Mouse (Mus musculus) hindbrain, embryonic 10.5 days (tissue): ENCODE data around the gene Pabpn1l. TPM values are rescaled to one million over a fixed set of nuclear protein-coding genes. Genes with fewer than 3 reads are reported as not detected.

Experiments used
- DNase-seq: peaks from one replicate; pipeline ENCODE4 v3.0.0-alpha.2; 2017; ENCODE audit warnings: low spot score
- H3K27ac ChIP-seq: fragments of 300-500 bp; sonication (generic); 2 replicates; pipeline ENCODE4 v1.5.1; 2016; ENCODE audit warnings: mild to moderate bottlenecking, moderate library complexity
- H3K27me3 ChIP-seq: fragments of 300-500 bp; sonication (generic); 2 replicates; pipeline ENCODE4 v1.6.1; 2016; ENCODE audit warnings: mild to moderate bottlenecking; ENCODE audit not compliant: poor library complexity, insufficient read depth, severe bottlenecking
- H3K36me3 ChIP-seq: fragments of 300-500 bp; sonication (generic); 2 replicates; pipeline ENCODE4 v1.6.1; 2016; ENCODE audit warnings: mild to moderate bottlenecking, moderate library complexity
- H3K4me1 ChIP-seq: fragments of 300-500 bp; sonication (generic); replicated peaks from 2 replicates; pipeline ENCODE4 v1.6.1; 2016; ENCODE audit warnings: mild to moderate bottlenecking
- H3K4me3 ChIP-seq: fragments of 300-500 bp; sonication (generic); 2 replicates; pipeline ENCODE4 v1.5.1; 2016; ENCODE audit warnings: mild to moderate bottlenecking, moderate library complexity
- H3K9me3 ChIP-seq: fragments of 300-500 bp; sonication (generic); 2 replicates; pipeline ENCODE4 v1.6.1; 2016; ENCODE audit warnings: mild to moderate bottlenecking, moderate library complexity
- WGBS: fragments of 180-500 bp; shearing (Covaris S2); methylation state at CpG from one replicate; pipeline ENCODE4 v1.1.7; 2016; 5-methylcytosine and 5-hydroxymethylcytosine counted together
- polyA plus RNA-seq: library from polyadenylated mRNA; unstranded; fragments of >200 nt; fragmentation: Nextera tagmentation; extraction: Ambion mirVana; gene quantifications from 2 replicates; pipeline ENCODE4 v1.2.1, GENCODE M21; 2016

Gene Pabpn1l
- polyA plus RNA-seq, 1 experiment from 2014 or later, result not detected

DNA sequence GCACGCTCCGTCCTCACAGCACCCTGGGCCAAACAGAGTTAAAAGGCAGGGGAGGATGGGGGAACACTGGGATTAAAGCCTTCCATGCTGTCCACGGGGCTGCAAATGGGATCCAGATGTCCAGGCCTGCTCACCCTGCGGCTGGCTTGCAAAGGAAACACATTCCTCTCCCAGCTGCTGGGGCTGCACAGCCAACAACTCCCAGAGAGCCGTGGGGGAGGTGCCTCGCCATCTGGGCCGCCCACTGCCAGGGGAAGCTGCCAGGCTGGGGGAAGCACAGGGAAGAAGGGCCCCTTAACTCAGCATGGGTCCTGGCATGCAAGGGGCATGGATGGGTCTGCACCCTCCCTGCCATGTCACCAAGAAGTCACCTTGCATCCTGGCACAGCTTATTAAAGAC lies 38.6 kb upstream of the Pabpn1l start:
- WGBS, result 47% methylated on average over 7 of the region's 7 CpGs
- Histone ChIP-seq H3K27ac (no peak overlapping the region; the same call in 1 of the 2 replicates), H3K4me3 (no peak overlapping the region), H3K9me3 (no peaks in the 10 kb centered on the region), H3K4me1 (peaks cover 61% of the 10 kb centered on the region), H3K36me3 (no peaks in the 10 kb centered on the region), H3K27me3 (peaks cover 6% of the 10 kb centered on the region)
- DNase-seq, result peak; percentile 69

GRCm38 (mm10) chr8:122660022-122660421 lies 37.5 kb upstream of the Pabpn1l start:
- no peaks in the 10 kb centered on the region; the same call in 1 of the 2 replicates for H3K27me3 ChIP-seq
- DNase-seq, result no peak
- H3K4me1 ChIP-seq, result peaks cover 58% of the 10 kb centered on the region
- H3K27ac ChIP-seq, result no peak overlapping the region
- no peaks in the 10 kb centered on the region for H3K9me3 ChIP-seq
- WGBS, result 66% methylated on average over 2 of the region's 2 CpGs
- no peak overlapping the region for H3K4me3 ChIP-seq
- H3K36me3 ChIP-seq, result no peaks in the 10 kb centered on the region

- peak; percentile 27 for DNase-seq
- Histone ChIP-seq H3K27ac (peak overlapping the region; percentile 1; the same call in 1 of the 2 replicates), H3K4me3 (no peak overlapping the region), H3K27me3 (no peaks in the 10 kb centered on the region), H3K4me1 (peaks cover 67% of the 10 kb centered on the region), H3K9me3 (no peaks in the 10 kb centered on the region), H3K36me3 (no peaks in the 10 kb centered on the region)
- 68% methylated on average over 9 of the region's 9 CpGs for WGBS
Measured at GRCm38 (mm10) chr8:122658807-122659160, 36.2 kb upstream of the Pabpn1l start.

GRCm38 (mm10) chr8:122658149-122658806 lies 35.7 kb upstream of the Pabpn1l start:
- 66% methylated on average over 10 of the region's 10 CpGs for WGBS
- H3K27me3 ChIP-seq, result no peaks in the 10 kb centered on the region
- peaks cover 66% of the 10 kb centered on the region for H3K4me1 ChIP-seq
- H3K27ac ChIP-seq, result 0 out of 2 replicates have a peak overlapping the region, but pooled peaks have one; percentile 62
- DNase-seq, result peak; percentile 56
- H3K36me3 ChIP-seq, result no peaks in the 10 kb centered on the region
- H3K9me3 ChIP-seq, result no peaks in the 10 kb centered on the region
- no peak overlapping the region for H3K4me3 ChIP-seq

GRCm38 (mm10) chr8:122656056-122656999 lies 33.8 kb upstream of the Pabpn1l start:
- no peak overlapping the region for H3K27ac ChIP-seq
- H3K36me3 ChIP-seq, result no peaks in the 10 kb centered on the region
- no peak overlapping the region for H3K4me3 ChIP-seq
- no peak for DNase-seq
- H3K4me1 ChIP-seq, result peaks cover 78% of the 10 kb centered on the region
- no peaks in the 10 kb centered on the region for H3K27me3 ChIP-seq
- no peaks in the 10 kb centered on the region for H3K9me3 ChIP-seq
- WGBS, result 89% methylated on average over 13 of the region's 13 CpGs

DNA sequence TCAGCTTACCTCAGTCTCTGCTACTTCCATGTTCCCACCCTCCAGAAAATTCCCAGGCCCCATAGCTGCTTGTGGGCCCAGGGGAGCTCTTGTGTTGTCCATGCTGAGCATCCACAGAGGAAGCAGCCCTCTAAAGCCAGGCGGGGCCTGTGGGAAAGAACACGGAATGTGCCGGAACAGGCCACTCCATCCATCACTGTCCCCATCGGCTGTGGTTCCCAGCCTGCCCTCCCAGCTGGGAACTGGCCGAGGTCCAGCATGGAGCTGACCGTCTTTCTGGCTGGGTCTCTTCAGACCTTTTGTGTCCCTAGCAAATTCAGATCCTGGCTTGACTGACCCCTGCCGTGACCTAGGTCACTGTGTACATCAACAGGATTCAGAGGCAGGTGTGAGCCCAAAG lies 32.2 kb upstream of the Pabpn1l start:
- H3K27me3 ChIP-seq, result 0 out of 2 replicates have a peak, but pooled peaks cover 3% of the 10 kb centered on the region
- no peak for DNase-seq
- H3K9me3 ChIP-seq, result no peaks in the 10 kb centered on the region
- 0 out of 2 replicates have a peak, but pooled peaks cover 4% of the 10 kb centered on the region for H3K36me3 ChIP-seq
- no peak overlapping the region for H3K4me3 ChIP-seq
- H3K27ac ChIP-seq, result peak overlapping the region; percentile 5; the same call in 1 of the 2 replicates
- 59% methylated on average over 7 of the region's 7 CpGs for WGBS
- H3K4me1 ChIP-seq, result peaks cover 81% of the 10 kb centered on the region

DNA sequence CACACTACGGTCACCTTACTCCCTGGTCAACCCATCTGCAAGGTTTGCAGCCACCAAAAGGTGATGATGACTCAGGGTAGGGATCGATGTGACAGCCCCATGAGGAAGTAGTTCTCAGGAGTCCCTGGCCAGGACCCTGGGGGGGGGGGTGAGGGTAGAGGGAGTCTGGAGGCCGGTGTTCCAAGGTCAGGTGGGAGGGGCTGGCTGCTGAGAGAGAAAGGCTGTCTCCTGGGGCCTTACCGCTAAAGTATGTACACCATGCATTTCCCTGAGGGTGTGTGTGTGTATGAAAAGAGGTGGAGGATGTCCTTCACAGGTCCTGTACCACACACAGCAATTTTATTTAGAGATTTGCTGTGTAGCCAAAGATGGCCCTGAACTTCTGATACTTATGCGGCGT lies 30.1 kb upstream of the Pabpn1l start:
- Histone ChIP-seq H3K9me3 (no peaks in the 10 kb centered on the region), H3K4me3 (no peak overlapping the region), H3K27me3 (peaks cover 5% of the 10 kb centered on the region; the same call in 1 of the 2 replicates), H3K36me3 (peaks cover 10% of the 10 kb centered on the region; the same call in 1 of the 2 replicates), H3K4me1 (peaks cover 73% of the 10 kb centered on the region), H3K27ac (0 out of 2 replicates have a peak overlapping the region, but pooled peaks have one; percentile 35)
- DNase-seq, result no peak
- 74% methylated on average over 6 of the region's 6 CpGs for WGBS

GRCm38 (mm10) chr8:122651326-122651921 lies 28.9 kb upstream of the Pabpn1l start:
- H3K4me3 ChIP-seq, result no peak overlapping the region
- peaks cover 67% of the 10 kb centered on the region for H3K4me1 ChIP-seq
- no peaks in the 10 kb centered on the region for H3K9me3 ChIP-seq
- WGBS, result 71% methylated on average over 16 of the region's 16 CpGs
- DNase-seq, result peak; percentile 18
- peaks cover 11% of the 10 kb centered on the region; the same call in 1 of the 2 replicates for H3K36me3 ChIP-seq
- peaks cover 5% of the 10 kb centered on the region; the same call in 1 of the 2 replicates for H3K27me3 ChIP-seq
- H3K27ac ChIP-seq, result peak overlapping the region; percentile 64

DNA sequence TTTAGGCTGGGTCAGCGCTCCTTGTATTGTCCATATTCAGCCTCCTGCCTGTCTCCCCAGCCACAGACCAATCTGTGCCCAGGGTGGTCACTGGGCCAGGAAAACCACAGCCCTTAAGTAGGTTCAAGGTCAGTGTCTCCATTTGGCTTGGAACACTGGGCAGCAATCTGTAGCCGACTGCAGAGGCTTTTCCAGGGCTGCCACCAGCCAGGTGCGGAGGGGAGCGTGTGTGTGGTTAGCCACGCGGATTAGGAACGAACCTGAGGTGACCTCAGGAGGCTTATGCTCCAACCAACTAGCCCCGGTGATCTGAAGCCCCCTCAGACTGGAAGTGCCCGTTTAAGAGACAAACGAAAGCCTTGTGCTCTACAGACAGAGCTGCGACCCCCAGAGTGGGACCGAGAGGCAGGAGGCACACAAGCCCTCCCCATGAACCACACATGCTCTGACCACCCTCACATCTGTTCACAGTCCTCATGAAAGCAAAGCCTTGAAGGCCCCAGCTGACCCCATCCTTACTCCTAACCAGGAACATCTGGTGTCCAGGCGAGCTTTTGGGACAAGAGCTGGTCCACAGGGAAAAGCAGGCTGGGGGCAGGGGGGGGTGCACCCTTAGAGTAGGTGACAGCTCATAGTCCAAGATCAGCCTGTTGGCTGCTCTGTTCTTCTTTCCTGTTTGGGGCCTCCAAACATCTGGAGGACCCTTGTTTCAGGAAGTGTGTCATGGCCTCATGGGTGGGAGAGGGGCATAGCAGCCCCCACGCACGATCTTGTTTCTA lies 25.8 kb upstream of the Pabpn1l start:
- DNase-seq, result no peak
- Histone ChIP-seq H3K27me3 (peaks cover 5% of the 10 kb centered on the region; the same call in 1 of the 2 replicates), H3K4me3 (no peak overlapping the region), H3K36me3 (peaks cover 11% of the 10 kb centered on the region; the same call in 1 of the 2 replicates), H3K4me1 (peaks cover 54% of the 10 kb centered on the region), H3K27ac (0 out of 2 replicates have a peak overlapping the region, but pooled peaks have one; percentile 20), H3K9me3 (no peaks in the 10 kb centered on the region)
- 70% methylated on average over 15 of the region's 15 CpGs for WGBS

DNA sequence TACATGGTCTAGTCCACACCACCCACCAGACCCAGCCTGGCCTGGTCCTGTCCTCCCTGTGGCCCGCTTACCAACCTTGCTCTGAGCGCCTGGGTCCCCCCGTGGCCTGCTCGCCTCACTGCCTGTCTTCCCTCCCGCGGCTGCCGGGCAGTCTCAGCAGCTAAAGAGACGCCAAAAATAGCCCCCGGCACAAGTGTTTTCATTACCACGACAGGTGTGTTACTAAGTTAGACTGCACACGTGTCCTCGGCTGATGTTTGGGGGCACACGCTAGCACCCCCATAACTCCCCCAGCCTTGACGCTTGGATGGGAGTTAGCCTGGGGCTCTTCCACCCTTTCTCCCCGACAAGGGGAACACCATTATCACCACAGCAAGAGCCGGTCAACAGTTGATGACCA lies 23.8 kb upstream of the Pabpn1l start:
- Histone ChIP-seq H3K4me1 (peaks cover 43% of the 10 kb centered on the region), H3K27me3 (peaks cover 13% of the 10 kb centered on the region; the same call in 1 of the 2 replicates), H3K9me3 (no peaks in the 10 kb centered on the region), H3K27ac (no peak overlapping the region), H3K36me3 (peaks cover 11% of the 10 kb centered on the region; the same call in 1 of the 2 replicates), H3K4me3 (no peak overlapping the region)
- 88% methylated on average over 16 of the region's 16 CpGs for WGBS
- no peak for DNase-seq

DNA sequence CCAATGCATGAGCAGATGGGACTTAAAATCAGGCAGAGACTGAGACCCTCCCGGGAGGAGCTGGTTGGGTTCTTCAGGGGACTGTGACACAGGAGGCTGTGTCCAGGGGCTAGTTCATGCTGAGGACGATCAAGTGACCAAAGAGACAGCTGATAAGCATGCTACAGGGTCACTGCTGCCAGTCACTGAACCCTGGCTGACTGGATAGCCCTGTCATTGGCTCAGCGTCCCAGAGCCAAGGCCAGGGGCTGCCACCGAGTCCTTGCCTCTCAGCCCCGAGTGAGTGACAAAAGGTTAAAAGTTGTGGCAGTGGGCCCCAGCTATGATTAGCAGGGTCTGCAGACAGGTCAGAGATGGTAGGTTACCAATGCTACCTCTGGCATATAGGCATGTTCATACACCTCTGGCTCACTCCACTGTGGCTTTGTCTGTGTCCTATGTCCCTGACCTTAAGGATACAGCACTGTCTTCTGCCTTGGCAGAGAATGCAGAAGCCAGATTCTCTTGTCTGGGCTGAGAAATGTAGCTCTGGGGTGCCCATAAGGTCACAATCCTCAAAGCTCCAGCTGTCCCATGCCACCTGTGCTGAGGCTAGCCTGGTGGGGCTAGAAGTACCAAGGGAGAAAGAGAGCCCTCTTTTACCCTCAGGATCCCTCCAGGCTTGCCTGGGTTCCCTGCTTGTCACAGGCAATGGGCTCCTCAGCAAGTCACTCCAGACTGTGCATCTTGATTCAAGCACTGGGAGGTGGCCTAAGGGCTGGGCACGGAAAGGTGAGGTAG lies 21.8 kb upstream of the Pabpn1l start:
- no peak for DNase-seq
- H3K4me1 ChIP-seq, result peaks cover 49% of the 10 kb centered on the region
- WGBS, result 77% methylated on average over 6 of the region's 6 CpGs
- no peaks in the 10 kb centered on the region for H3K9me3 ChIP-seq
- H3K27me3 ChIP-seq, result peaks cover 8% of the 10 kb centered on the region; the same call in 1 of the 2 replicates
- H3K4me3 ChIP-seq, result no peak overlapping the region
- H3K36me3 ChIP-seq, result peaks cover 7% of the 10 kb centered on the region; the same call in 1 of the 2 replicates
- H3K27ac ChIP-seq, result no peak overlapping the region
